Mouse (Mus musculus) liver, embryonic 11.5 days (tissue): Measurements from ENCODE around the gene Nodal. TPM values are rescaled to one million over a fixed set of nuclear protein-coding genes. Genes with fewer than 3 reads are reported as not detected.

Experiments used
- ATAC-seq: fragments of 200-750 bp; cut with Nextera tagmentation; replicated peaks from 2 replicates; pipeline ENCODE4 v1.8.0; 2017; ENCODE audit warnings: moderate number of reproducible peaks, mild to moderate bottlenecking, moderate TSS enrichment, moderate library complexity; ENCODE audit not compliant: low FRiP score
- DNase-seq: peaks from one replicate; pipeline ENCODE4 v3.0.0-alpha.2; 2017; ENCODE audit warnings: low spot score
- H3K27ac ChIP-seq: fragments of 300-500 bp; sonication (generic); 2 replicates; pipeline ENCODE4 v1.5.1; 2014; ENCODE audit warnings: mild to moderate bottlenecking, low read depth, low read length, control low read depth
- H3K27me3 ChIP-seq: fragments of 300-500 bp; sonication (generic); replicated peaks from 2 replicates; pipeline ENCODE4 v1.6.1; 2014; ENCODE audit warnings: low read length, mixed read lengths; ENCODE audit not compliant: control insufficient read depth, insufficient read depth
- H3K36me3 ChIP-seq: fragments of 300-500 bp; sonication (generic); 2 replicates; pipeline ENCODE4 v1.6.1; 2014; ENCODE audit warnings: mild to moderate bottlenecking, low read length, moderate library complexity, mixed read lengths; ENCODE audit not compliant: control insufficient read depth, insufficient read depth
- H3K4me1 ChIP-seq: fragments of 300-500 bp; sonication (generic); replicated peaks from 2 replicates; pipeline ENCODE4 v1.6.1; 2014; ENCODE audit warnings: low read length, mixed read lengths; ENCODE audit not compliant: control insufficient read depth, insufficient read depth
- H3K4me2 ChIP-seq: fragments of 300-500 bp; sonication (generic); 2 replicates; pipeline ENCODE4 v1.6.1; 2014; ENCODE audit warnings: mild to moderate bottlenecking, control low read depth, moderate library complexity
- H3K4me3 ChIP-seq: fragments of 300-500 bp; sonication (generic); 2 replicates; pipeline ENCODE4 v1.5.1; 2014; ENCODE audit warnings: low read depth, low read length, control low read depth
- H3K9ac ChIP-seq: fragments of 300-500 bp; sonication (generic); 2 replicates; pipeline ENCODE4 v1.6.1; 2014; ENCODE audit warnings: low read depth, low read length, control low read depth
- H3K9me3 ChIP-seq: fragments of 300-500 bp; sonication (generic); 2 replicates; pipeline ENCODE4 v1.6.1; 2016; ENCODE audit warnings: low read length, inconsistent platforms, mixed read lengths; ENCODE audit not compliant: control insufficient read depth
- WGBS: fragments of 180-500 bp; shearing (Covaris S2); extraction: QIAGEN DNeasy Blood & Tissue Kit; methylation state at CpG from one replicate; pipeline ENCODE4 v1.1.7; 2014; 5-methylcytosine and 5-hydroxymethylcytosine counted together
- polyA plus RNA-seq: library from polyadenylated mRNA; unstranded; fragments of >200 nt; fragmentation: Nextera tagmentation; extraction: Ambion mirVana; gene quantifications from 2 replicates; pipeline ENCODE4 v1.2.1, GENCODE M21; 2014

Nodal gene
- polyA plus RNA-seq, 1 experiment from 2014 or later: 0.84 TPM

DNA sequence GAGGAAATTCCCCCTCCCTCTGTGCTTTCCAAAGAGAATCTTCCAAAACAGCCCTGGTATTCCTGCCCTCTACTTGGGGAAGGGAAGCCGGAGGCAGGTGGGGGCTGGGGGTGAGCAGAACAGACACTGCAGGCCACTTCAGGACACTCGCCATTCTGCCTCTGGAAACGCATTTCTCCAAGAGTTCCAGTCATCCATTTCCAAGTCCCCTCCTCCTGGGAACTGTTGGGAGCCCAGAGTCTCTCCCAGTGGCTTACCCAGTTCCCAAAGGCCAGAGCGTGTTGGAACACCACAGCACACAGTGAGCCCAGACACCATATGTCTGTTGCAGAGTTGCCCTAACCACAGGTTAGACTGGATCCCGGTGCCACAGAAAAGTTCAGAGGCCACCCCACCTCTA lies 39.1 kb upstream of the Nodal start:
- H3K4me2 ChIP-seq: no peak overlapping the region
- H3K36me3 ChIP-seq: no peaks in the 10 kb centered on the region
- H3K4me1 ChIP-seq: peaks cover 52% of the 10 kb centered on the region
- H3K27ac ChIP-seq: no peak overlapping the region
- no peaks in the 10 kb centered on the region for H3K9me3 ChIP-seq
- peaks cover 27% of the 10 kb centered on the region for H3K27me3 ChIP-seq
- H3K9ac ChIP-seq: no peak overlapping the region
- no peak for ATAC-seq
- no peak overlapping the region for H3K4me3 ChIP-seq
- WGBS: 85% methylated on average over 5 of the region's 5 CpGs
- no peak for DNase-seq

GRCm38 (mm10) chr10:61379340-61380040 lies 38.3 kb upstream of the Nodal start:
- DNase-seq (no peak), ATAC-seq (no peak)
- Histone ChIP-seq H3K27me3 (peaks cover 27% of the 10 kb centered on the region), H3K27ac (no peak overlapping the region), H3K4me1 (peaks cover 49% of the 10 kb centered on the region), H3K9me3 (no peaks in the 10 kb centered on the region), H3K36me3 (no peaks in the 10 kb centered on the region), H3K4me2 (no peak overlapping the region; the same call in 1 of the 2 replicates), H3K9ac (no peak overlapping the region), H3K4me3 (no peak overlapping the region)
- WGBS: 89% methylated on average over 13 of the region's 13 CpGs

- Histone ChIP-seq H3K9ac (no peak overlapping the region), H3K36me3 (no peaks in the 10 kb centered on the region), H3K27me3 (peaks cover 27% of the 10 kb centered on the region), H3K9me3 (no peaks in the 10 kb centered on the region), H3K4me3 (peak overlapping the region; percentile 15; the same call in 1 of the 2 replicates), H3K4me1 (peaks cover 44% of the 10 kb centered on the region), H3K27ac (peak overlapping the region; percentile 38), H3K4me2 (peak overlapping the region; percentile 95)
- ATAC-seq: no peak
- DNase-seq: no peak
- WGBS: 13% methylated on average over 9 of the region's 9 CpGs
Measured at GRCm38 (mm10) chr10:61380186-61380585, 37.6 kb upstream of the Nodal start.

DNA sequence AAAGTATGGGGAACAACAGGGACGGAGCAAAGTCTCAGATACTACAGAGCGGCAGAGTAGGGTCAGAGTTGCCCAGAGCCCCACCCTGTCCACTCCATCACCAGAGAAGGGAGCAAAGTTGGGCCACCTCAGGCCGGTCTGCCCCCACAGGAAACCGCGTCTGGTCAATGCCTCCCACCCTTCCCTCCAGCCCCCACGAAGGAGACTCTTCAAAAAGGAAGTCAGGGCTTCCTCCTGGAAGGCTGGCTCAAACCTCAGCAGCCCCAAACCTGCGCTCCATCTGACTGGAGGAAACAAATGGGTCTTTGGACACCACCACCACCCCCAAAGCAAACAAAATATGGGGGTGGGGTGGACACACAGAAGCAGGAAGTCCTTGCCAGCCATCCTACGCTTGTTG lies 35.9 kb upstream of the Nodal start:
- ATAC-seq: 0 out of 2 replicates have a peak, but pooled peaks have one; percentile 18
- Histone ChIP-seq H3K4me2 (peak overlapping the region; percentile 95), H3K27ac (peak overlapping the region; percentile 36; the same call in 1 of the 2 replicates), H3K9ac (peak overlapping the region; percentile 64; the same call in 1 of the 2 replicates), H3K27me3 (peaks cover 27% of the 10 kb centered on the region), H3K4me3 (peak overlapping the region; percentile 62), H3K4me1 (peaks cover 42% of the 10 kb centered on the region), H3K36me3 (no peaks in the 10 kb centered on the region), H3K9me3 (no peaks in the 10 kb centered on the region)
- no peak for DNase-seq
- WGBS: 4% methylated on average over 8 of the region's 8 CpGs

GRCm38 (mm10) chr10:61382281-61382731 lies 35.5 kb upstream of the Nodal start:
- Histone ChIP-seq H3K9me3 (no peaks in the 10 kb centered on the region), H3K36me3 (no peaks in the 10 kb centered on the region), H3K9ac (peak overlapping the region; percentile 64), H3K4me2 (peak overlapping the region; percentile 95), H3K4me1 (peaks cover 42% of the 10 kb centered on the region), H3K27ac (peak overlapping the region; percentile 26; the same call in 1 of the 2 replicates), H3K27me3 (peaks cover 27% of the 10 kb centered on the region), H3K4me3 (peak overlapping the region; percentile 62)
- under 1% methylated on average over 8 of the region's 8 CpGs for WGBS
- ATAC-seq (no peak), DNase-seq (no peak)

GRCm38 (mm10) chr10:61383021-61383714 lies 34.6 kb upstream of the Nodal start, which contains the start of gene Pald1:
Gene Pald1 (minus strand): TSS chr10:61383530.
- H3K9me3 ChIP-seq: no peaks in the 10 kb centered on the region
- H3K4me1 ChIP-seq: peaks cover 42% of the 10 kb centered on the region
- H3K4me2 ChIP-seq: peak within 1 kb of the TSS; percentile 95
- H3K36me3 ChIP-seq: no peaks in the 10 kb centered on the region
- H3K27ac ChIP-seq: peak within 1 kb of the TSS; percentile 26; the same call in 1 of the 2 replicates
- ATAC-seq (peak; percentile 80), DNase-seq (peak; percentile 81)
- WGBS: under 1% methylated on average over 59 of the region's 60 CpGs
- peak within 1 kb of the TSS; percentile 64 for H3K9ac ChIP-seq
- H3K4me3 ChIP-seq: peak within 1 kb of the TSS; percentile 62
- H3K27me3 ChIP-seq: peaks cover 27% of the 10 kb centered on the region

DNA sequence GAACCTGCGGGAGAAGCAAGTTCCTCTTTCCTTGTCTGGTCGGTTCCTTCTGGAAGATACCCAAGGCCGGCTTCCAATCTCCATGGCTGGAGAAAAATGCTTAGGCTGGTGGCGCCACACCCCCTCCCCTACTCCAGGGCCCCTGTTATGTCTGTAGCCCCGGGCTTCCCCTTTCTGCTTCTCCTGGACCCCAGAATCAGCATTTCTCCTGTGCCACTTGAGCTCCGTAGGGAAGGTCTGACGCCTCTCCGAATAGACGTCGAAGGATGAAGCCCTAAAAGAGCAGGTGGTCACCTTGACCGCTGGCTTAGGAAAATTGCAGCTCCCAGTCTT lies 34.1 kb upstream of the Nodal start:
- H3K27me3 ChIP-seq: peaks cover 27% of the 10 kb centered on the region
- peaks cover 42% of the 10 kb centered on the region for H3K4me1 ChIP-seq
- H3K36me3 ChIP-seq: no peaks in the 10 kb centered on the region
- H3K4me2 ChIP-seq: peak overlapping the region; percentile 95
- H3K4me3 ChIP-seq: peak overlapping the region; percentile 62
- H3K9me3 ChIP-seq: no peaks in the 10 kb centered on the region
- 6% methylated on average over 11 of the region's 11 CpGs for WGBS
- H3K27ac ChIP-seq: peak overlapping the region; percentile 26; the same call in 1 of the 2 replicates
- ATAC-seq: peak; percentile 23; the same call in 1 of the 2 replicates
- peak overlapping the region; percentile 64 for H3K9ac ChIP-seq
- DNase-seq: no peak

- H3K9ac ChIP-seq: no peak overlapping the region
Measured at GRCm38 (mm10) chr10:61385174-61385573, 32.6 kb upstream of the Nodal start.

More at GRCm38 (mm10) chr10:61385174-61385573, 32.6 kb upstream of the Nodal start:
- Histone ChIP-seq H3K9me3 (no peaks in the 10 kb centered on the region), H3K36me3 (no peaks in the 10 kb centered on the region), H3K27ac (no peak overlapping the region), H3K4me2 (no peak overlapping the region), H3K4me1 (peaks cover 36% of the 10 kb centered on the region), H3K4me3 (no peak overlapping the region), H3K27me3 (peaks cover 24% of the 10 kb centered on the region)
- no peak for DNase-seq
- WGBS: 72% methylated on average over 6 of the region's 6 CpGs
- no peak for ATAC-seq
